Mouse (Mus musculus): ENCODE data around the gene Zg16.

Gene Zg16

DNA sequence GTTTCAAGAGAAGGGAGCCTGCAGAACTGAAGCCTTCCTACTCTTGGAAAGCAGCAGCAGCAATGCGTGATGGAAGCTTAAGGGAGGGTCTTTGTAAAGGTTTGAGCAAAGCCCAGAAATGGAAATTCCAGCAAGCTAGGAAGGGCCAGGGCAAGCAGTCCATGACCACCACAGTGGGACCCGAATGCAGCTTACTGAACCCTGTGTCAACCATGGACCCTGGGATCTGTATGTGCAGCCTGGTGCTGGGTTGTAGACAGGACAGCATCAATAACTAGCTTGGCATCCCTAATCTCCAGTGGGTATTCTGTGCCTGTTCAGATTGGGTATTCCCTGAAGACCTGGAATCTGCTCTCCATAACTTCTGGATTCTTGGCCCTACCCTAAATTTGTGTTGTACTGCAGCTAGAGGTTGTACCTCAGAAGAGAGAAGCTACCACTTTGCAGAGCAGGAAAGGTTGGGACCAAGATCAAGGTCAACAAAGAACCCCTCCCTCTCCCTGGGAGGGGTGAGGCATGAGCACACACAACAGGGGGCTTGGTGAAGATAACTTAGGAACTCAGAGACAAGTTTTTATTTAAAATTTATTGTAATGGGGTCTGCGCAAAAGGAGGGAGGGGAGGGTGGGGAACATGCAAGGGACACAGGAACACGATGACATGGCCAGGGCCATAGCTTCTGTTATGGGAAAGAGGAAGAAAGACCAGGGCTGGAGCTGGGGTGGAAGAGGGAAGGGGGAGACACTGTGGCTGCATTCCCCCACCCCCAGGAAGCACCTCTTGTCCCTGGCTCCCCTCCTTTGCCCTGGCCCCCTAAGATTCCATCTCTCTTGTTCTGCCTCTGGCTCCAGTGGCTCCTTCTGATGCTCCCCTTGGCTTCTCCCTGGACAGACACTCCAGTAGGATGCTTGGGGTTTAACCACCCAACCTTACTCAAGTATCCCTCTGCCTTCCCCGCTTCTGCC lies 65.3 kb downstream of the Zg16 start:
- in situ Hi-C loops (cut with MboI, MseI), result loop anchor here (5.0 to 25.0 kb wide), 2 partner anchors 70 to 835 kb away; partner anchors contain the start of gene AI467606

DNA sequence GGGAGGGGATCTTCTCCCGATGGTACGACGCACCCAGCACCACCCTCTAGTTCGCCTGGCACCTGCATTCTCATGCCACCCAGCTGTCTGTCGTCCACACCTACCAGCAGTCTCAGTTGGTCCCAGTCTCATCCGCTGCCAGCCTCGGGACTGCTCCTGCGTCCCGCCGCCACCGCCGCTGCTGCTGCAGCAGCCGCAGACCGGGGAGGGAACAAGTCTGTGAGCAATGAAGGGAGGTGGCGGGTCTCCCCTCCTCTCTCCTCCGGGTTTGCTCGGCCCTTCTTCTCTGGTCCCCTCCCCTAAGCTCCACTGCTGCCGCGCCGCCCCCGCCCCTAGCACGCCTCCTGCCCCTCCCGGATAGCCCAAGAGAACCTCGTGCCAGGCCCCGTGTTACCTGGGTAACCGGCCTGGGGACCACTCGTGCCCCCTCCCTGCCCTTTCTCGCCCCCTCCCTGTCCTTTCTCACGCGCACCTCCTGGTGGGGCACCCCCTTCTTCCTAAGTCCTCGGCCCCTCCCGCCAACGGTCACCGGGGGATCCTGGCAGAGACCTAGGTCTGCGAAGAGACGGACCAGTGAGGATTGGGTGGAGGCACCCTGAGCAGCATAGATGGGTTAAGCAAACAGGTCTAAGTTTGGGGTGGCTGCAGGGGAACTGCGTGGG lies 66.1 kb downstream of the Zg16 start, which contains the start of the genes Gm42742 and Prrt2:
Gene Gm42742, minus strand, starts transcription at position 197 of the 662 bp plus-strand sequence.
Gene Prrt2, minus strand, starts transcription at position 311 of the 662 bp plus-strand sequence.
- in situ Hi-C loops (cut with MboI, MseI), result loop anchor here (5.0 to 25.0 kb wide), 2 partner anchors 71 to 834 kb away; partner anchors contain the start of gene AI467606

DNA sequence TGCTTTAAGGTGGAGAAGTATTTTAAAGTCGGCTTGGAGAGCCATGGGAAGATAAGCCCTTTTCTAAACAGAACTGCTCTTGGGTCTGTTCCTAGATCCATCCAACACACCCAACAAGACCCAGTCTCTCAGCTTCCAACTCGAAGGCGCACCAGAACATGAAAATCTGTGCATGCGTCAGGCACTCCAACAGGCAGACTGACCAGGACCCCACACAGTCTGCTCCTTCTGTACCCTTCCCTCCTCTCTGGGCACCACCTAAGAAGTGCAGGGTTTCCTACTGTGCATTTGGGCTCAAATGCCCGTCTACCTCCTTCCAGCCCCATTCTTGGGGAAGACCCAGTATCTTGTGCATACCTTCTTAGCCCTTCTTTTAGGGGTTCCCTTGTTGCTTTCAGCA lies 66.6 kb downstream of the Zg16 start:
- in situ Hi-C loops (cut with MboI, MseI), result loop anchor here (5.0 to 25.0 kb wide), 2 partner anchors 72 to 833 kb away; partner anchors contain the start of gene AI467606

DNA sequence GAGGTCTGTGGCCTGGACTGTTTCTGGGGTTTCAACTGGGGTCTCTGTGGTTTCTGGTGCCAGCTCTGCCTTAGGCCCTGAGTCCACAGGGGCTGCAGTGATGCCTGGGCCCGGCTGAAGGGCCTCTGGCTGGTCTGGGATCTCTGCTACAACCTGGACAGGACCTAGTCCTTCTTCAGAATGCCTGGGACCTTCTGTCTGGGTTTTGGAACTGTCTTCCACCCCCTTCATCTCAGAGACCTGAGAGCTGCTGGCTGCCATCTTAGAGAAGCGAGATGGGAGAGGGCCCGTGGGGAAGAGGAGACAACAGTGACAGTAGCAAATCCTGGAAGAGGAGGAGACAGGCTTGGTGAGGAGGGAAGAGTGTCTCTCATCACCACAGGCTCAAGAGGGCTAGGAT lies 67.1 kb downstream of the Zg16 start:
- in situ Hi-C loops (cut with MboI, MseI), result loop anchor here (5.0 to 25.0 kb wide), 2 partner anchors 72 to 833 kb away; partner anchors contain the start of gene AI467606

DNA sequence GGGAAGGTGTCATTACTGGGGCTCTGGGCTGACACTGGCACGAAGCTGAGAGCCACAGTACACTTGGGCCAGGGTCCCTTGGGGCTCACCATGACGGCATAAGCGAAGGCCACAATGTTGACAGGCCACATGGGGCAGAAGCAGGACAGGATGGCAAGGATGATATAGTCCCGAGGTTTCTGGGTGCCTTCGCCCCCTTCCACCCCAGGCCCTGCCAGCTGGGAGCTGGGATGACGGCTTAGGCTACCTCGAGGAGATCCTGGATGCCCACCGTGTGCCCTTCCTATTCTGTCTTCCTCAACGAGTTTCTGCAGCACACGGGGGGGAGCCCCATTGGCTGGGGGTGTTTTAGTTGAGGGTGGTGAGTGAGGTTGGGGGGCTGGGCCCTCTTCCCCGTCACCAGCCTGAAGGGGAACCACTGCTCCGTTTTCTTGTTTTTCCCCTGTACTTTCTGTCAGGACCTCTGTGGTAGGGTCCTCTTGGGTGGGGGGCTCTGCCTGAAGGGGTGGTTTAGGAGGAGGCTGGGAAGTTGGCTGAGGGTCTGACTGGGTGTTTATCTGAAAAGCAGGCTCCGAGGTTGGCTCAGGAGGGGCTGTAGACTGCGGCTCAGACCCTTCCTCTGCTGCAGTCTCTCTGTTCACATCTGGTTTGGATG lies 67.7 kb downstream of the Zg16 start:
- in situ Hi-C loops (cut with MboI, MseI), result loop anchor here (25.0 kb wide), 1 partner anchor 832 kb away; no protein-coding TSS in a partner anchor

DNA sequence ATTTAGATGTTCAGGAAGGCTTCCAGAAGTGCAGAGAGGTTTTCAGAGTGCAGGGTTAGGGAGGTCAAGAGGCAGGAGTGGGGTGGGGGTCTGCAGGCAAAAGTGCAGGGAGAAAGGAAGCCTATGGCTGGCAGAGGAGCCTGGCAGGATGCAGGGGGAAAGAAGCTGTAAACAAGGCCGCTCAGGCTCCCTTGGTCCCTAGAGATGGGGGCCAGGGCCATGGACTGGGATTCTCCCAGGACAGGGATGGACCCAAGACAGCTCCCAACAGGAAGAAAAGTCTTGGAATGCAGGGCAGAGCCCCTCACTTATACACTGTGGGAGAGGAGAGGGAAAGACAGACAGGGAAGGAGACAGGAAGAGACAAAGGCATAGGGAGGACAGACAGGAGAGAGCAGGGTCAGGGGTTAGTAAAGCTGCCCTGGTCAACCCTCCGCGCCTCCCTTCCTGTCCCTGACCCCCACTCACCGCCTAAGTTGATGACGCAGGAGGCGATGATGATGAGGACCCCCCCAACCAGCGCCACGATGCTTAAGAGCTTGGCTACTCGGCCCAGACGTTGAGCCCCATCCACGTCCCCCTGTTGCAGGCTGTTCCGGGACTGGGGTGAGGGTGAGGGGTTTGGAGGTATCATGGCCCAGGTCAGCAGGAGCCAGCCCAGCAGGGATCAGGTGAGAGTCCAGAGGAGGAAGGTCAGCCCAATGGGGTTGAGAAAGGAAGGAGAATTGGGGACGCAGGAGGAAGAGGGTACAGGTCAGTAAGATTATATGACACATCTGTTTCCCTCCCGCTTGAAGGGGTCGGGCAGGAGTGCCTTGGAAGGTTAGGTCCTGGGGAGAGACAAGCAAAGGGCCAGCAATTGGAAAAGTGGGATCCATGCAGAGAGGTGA lies 68.5 kb downstream of the Zg16 start:
- in situ Hi-C loops (cut with MboI, MseI), result loop anchor here (25.0 kb wide), 1 partner anchor 831 kb away; no protein-coding TSS in a partner anchor

DNA sequence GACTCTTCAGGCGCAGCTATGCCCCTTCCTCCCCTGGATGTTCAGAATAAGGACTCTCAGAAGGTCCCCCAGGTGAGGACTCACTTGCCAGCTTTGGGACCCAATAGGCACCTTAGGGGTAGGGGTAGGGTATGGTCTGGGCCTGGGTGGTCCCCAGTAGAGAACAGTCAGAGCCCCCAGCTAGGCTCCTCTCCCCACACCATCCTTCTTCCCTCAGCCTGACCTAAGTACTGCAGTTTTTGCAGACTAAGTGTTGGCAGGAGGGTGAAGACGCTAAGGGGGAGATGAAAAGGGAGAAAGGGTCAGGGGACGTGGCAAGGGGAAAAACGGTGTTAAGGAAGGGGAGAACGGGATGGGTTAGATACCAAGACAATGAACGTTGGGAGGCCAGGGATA lies 69.2 kb downstream of the Zg16 start:
- in situ Hi-C loops (cut with MboI, MseI), result loop anchor here (25.0 kb wide), 1 partner anchor 831 kb away; no protein-coding TSS in a partner anchor

DNA sequence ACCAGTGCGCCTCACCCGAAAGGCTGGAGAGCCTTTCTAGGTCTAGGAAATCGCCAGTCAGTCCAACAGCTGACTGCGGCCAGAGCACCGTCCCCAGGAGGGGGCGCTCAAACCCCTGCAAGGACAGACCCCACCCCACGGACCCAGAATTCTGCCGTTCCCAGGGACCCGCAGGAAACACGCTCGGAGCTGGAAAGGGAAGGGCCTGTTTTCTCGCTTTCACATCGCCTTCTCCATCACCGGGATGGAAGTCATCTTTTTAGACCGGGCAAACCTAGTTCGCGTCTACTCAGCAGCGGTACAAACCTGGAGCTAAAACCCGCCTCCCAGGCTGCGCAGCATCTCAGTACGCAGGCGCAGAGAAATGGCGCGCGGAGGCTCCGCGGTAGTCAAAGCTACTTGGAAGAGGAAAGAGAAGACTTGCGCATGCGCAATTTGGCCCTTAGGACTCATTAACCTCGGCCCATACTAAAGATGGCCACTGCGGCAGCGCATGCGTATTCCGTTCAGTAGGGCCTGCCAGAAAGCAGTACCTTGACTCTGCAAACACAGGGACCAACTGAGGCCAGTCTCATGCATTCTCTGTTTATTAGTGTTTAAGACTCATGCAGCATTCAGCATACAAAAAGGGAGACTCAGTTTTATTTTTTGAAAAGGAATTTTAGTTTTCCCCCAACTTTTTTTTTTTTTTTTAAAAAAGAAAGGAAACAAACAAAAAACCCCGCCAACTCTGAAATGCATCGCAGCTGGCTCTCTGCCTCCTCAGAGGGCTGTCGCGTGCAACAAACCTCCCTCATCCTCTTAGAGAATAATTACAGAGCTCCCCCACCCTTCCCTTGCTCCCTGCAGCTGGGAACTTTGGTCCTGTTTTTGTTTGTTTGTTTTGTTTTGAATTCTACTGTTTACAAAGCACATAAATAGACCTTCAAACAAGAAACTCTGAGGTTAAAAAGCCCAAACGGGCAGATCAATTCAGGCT lies 69.9 kb downstream of the Zg16 start, which contains the start of gene Pagr1a:
Gene Pagr1a, minus strand, starts transcription at position 382 of the 979 bp plus-strand sequence.
- in situ Hi-C loops (cut with MboI, MseI), result loop anchor here (25.0 kb wide), 1 partner anchor 830 kb away; no protein-coding TSS in a partner anchor

DNA sequence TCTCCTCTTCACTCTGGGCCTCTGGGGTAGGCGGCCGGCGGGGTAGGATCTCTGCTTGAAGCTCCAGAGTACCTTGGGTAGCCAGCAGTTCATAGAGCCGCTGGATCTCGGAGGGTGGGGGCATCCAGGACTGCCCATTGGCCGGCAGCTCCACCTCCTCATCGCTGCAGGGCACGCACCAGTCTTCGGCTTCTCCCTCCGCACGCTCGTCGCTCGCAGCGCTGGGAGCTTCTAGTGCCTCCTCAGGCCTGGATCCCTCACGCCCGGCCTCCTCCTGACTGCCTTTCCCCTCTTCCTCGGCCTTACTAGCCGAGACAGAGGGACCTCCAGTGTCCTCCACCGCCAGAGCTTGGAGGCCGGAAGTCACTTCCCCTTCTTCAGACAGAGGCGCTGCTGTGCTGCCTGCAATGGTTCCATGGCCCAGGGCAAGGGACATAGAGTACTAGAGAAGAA lies 70.6 kb downstream of the Zg16 start:
- in situ Hi-C loops (cut with MboI, MseI), result loop anchor here (25.0 kb wide), 1 partner anchor 829 kb away; no protein-coding TSS in a partner anchor

DNA sequence TGATC lies 70.8 kb downstream of the Zg16 start, which contains the start of gene Pagr1b:
Gene Pagr1b, minus strand, starts transcription at position 4 of the 5 bp plus-strand sequence.
- in situ Hi-C loops (cut with MboI, MseI), result loop anchor here (25.0 kb wide), 1 partner anchor 829 kb away; no protein-coding TSS in a partner anchor

DNA sequence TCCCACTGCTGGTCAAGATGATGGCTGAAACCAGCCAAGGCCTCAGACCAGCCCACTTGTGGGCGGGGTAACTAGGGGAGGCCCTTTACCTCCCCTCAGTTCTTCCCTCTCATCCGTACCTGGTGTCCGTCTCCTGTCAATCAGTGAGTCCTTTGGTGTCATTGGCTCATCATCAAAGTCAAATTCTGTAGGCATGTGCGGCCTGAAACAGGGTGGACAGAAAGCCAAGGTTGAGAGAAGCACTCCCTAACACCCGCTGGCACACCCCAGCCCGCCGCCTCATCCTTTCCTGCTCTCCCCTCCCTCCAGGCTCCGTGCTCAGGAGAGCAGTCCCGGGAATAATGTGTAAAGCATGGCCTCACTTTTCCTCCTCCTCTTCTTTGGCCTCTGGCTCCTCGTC lies 71.0 kb downstream of the Zg16 start:
- in situ Hi-C loops (cut with MboI, MseI), result loop anchor here (25.0 kb wide), 1 partner anchor 829 kb away; no protein-coding TSS in a partner anchor

DNA sequence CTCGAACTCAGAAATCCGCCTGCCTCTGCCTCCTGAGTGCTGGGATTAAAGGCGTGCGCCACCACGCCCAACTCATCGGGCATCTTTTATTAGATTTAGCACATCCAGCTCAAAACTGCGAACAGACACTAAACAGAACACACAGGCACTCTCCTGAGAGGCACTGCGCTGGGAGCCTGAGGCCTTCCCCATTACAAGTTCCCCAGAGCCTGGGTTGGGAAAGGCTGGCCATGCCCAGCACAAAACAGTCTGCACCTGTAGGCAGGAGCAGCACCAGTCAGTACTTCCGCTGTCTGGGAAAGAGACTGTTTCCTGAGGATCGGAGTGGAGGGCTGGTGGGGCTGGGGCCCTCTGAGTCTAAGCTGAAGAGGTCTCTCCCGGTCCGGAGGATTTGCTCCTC lies 72.1 kb downstream of the Zg16 start:
- in situ Hi-C loops (cut with MboI, MseI), result loop anchor here (25.0 kb wide), 1 partner anchor 828 kb away; no protein-coding TSS in a partner anchor

DNA sequence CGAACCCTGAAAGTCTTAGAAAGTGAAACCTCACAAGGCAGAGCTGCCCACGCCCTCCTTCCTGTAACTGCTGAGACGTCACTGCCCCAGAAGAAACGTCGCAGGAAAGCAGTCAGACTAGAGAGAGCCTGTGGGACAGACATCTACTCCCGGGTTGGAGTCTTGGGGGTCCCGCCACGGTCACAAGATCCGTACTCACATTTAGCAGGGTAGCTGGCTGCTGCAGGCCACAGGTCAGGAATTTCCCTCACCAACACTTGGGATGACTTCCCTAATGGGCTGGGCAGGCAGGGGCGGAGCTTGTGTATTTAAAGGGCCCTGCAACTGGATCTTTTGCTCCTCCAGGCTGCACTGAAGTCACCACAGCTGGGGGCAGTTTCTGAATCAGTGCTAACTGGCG lies 72.8 kb downstream of the Zg16 start, which contains the start of gene Mvp:
Gene Mvp, minus strand, starts transcription at position 302 of the 400 bp plus-strand sequence.
- in situ Hi-C loops (cut with MboI, MseI), result loop anchor here (25.0 kb wide), 1 partner anchor 827 kb away; no protein-coding TSS in a partner anchor

DNA sequence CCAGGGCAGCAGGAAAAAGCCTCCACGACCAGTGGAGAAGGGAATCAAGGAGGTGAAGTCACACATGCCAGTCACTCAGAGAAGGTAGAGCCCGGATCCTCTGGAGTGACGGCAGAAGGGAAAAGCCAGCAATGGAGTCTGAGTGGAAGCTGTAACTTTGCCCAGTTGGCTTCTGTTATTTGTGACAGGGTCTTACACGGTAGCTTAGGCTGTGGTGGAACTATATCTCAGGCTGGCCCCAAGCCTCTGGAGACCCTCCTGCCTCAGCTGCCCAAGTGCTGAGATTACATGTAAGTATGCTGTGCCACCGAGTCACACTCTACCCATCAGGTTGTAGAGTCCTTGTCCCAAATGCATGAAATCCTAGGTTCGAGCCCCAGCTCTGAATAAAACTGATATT lies 73.7 kb downstream of the Zg16 start:
- in situ Hi-C loops (cut with MboI, MseI), result loop anchor here (25.0 kb wide), 1 partner anchor 826 kb away; no protein-coding TSS in a partner anchor

DNA sequence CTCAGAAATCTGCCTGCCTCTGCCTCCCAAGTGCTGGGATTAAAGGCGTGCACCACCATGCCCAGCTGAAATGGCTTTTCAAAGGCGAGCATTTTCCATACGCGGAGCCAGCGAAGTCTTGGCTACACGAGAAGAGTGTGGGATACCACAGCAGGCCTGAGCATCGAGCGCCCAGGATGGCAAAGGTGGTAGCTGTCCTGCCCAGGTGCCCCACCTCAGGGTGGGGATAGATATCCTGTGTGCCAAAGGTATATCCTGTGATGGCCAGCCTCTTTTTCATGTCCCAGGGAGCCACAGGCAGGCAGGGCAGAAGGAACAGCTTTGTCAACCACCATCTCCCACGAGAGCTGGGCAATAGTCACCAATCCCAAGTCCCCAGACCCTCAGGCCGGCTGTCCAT lies 74.3 kb downstream of the Zg16 start:
- in situ Hi-C loops (cut with MboI, MseI), result loop anchor here (25.0 kb wide), 1 partner anchor 826 kb away; no protein-coding TSS in a partner anchor

DNA sequence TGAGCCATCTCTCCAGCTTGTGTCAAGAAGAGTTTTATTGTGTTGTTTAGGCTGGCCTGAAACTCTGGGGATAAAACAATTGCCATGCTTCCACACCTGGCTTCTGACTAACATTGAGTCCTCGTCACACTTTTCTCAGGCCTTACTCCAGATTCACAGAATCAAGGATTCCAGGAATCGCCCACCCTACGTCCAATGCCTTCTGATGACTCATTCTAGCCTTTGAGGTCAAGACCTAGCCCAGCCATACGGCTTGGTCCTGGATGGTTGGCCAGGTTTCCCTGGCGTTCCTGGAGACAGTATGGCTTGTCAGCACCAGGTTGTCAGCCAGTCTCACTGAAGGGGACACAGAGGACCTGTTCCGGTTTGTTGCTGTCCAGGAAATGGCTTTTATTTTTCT lies 74.8 kb downstream of the Zg16 start:
- in situ Hi-C loops (cut with MboI, MseI), result loop anchor here (25.0 kb wide), 1 partner anchor 825 kb away; no protein-coding TSS in a partner anchor

DNA sequence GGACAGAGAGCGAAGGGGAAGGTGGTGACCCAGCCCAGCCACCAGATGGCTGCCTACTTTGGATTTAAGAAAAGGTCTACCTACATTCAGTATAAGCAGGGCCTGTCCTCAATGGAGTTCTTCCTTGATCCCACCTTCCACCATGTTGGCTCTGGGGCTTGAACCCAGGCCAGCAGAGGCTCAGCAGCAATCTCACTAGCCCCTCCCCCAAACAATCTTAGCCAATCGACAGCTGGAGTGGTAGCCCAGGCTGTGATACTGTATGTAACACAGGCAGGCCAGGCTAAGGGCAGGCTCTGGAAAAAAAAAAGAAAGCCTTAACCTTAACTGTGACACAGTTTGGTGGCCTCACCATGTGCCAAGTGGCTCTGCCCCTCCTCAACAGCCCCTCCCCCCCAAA lies 75.4 kb downstream of the Zg16 start:
- in situ Hi-C loops (cut with MboI, MseI), result loop anchor here (25.0 kb wide), 1 partner anchor 824 kb away; no protein-coding TSS in a partner anchor

DNA sequence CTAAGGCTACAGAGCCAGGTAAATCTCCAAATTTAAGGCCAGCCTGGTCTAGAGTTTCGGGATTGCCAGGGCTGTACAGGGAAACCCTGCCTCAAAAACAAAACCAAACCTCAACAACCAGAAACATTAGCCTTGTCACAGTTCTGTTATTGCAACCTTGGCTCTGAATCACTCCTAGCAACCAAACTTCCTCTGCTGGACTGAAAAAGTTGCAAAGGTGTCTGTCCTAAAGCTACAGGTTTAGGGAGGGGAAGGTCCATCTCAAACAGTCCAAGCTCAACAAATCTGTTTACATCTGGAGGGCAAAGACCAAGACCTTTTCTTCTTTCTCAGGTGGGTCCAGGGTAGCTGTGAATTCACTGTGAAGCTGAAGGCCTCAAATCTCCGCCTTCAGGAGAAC lies 76.1 kb downstream of the Zg16 start:
- in situ Hi-C loops (cut with MboI, MseI), result loop anchor here (25.0 kb wide), 1 partner anchor 824 kb away; no protein-coding TSS in a partner anchor

All from T-helper 2 cell (primary cell).